Mouse (Mus musculus) CH12.LX (cell line): ENCODE results near the gene Gon7. TPM values are rescaled to one million over a fixed set of nuclear protein-coding genes. Genes with fewer than 3 reads are reported as not detected.

Experiments
- DNase-seq: peaks from one replicate; pipeline ENCODE4 v3.0.0-alpha.2; 2013; ENCODE audit errors: extremely low read depth
- H3K27ac ChIP-seq: 2 replicates; pipeline ENCODE4 v1.5.1; 2012; ENCODE audit warnings: low read depth, mild to moderate bottlenecking, control low read depth, moderate library complexity; ENCODE audit not compliant: insufficient read depth
- H3K27me3 ChIP-seq: replicated peaks from 2 replicates; pipeline ENCODE3; 2012; ENCODE audit warnings: inconsistent platforms
- H3K36me3 ChIP-seq, 2 experiments: replicated peaks in 1 of 2; 2 replicates each; pipeline versions ENCODE3 to v1.6.1; 2012; ENCODE audit warnings: inconsistent platforms in 1 of 2, low read length in 1 of 2, mild to moderate bottlenecking in 1 of 2, mixed read lengths in 1 of 2, moderate library complexity in 1 of 2; ENCODE audit not compliant: control insufficient read depth in 1 of 2, insufficient read depth in 1 of 2
- H3K4me1 ChIP-seq, 2 experiments: 2 replicates each; pipeline ENCODE4 v1.6.1; 2012; ENCODE audit warnings: inconsistent platforms in 1 of 2, moderate library complexity in 1 of 2; ENCODE audit not compliant: insufficient read depth in 2 of 2, control insufficient read depth in 1 of 2
- H3K4me2 ChIP-seq: 2 replicates; pipeline ENCODE4 v1.6.1; 2012; ENCODE audit warnings: low read depth, mild to moderate bottlenecking, control low read depth; ENCODE audit not compliant: poor library complexity, insufficient read depth, severe bottlenecking
- H3K4me3 ChIP-seq, 3 experiments: fragments of 150-350 bp in 1 of 3; sonication (generic) in 1 of 3; replicated peaks in 1 of 3; 2 replicates each; pipeline versions ENCODE3 to v1.5.1; 2011 to 2012; ENCODE audit warnings: low read depth in 2 of 3, low read length in 2 of 3, mild to moderate bottlenecking in 2 of 3, moderate library complexity in 2 of 3, control low read depth in 1 of 3, improper control_type of control experiment in 1 of 3, inconsistent platforms in 1 of 3, mixed read lengths in 1 of 3; ENCODE audit not compliant: poor library complexity in 1 of 3
- H3K79me2 ChIP-seq: replicated peaks from 2 replicates; pipeline ENCODE4 v1.6.1; 2012; ENCODE audit warnings: mild to moderate bottlenecking, moderate library complexity; ENCODE audit not compliant: control insufficient read depth, poor library complexity, insufficient read depth, severe bottlenecking; ENCODE audit errors: extremely low read depth
- H3K9ac ChIP-seq: 2 replicates; pipeline ENCODE4 v1.6.1; 2012; ENCODE audit warnings: low read depth, mild to moderate bottlenecking, control low read depth, moderate library complexity; ENCODE audit not compliant: insufficient read depth
- H3K9me3 ChIP-seq: replicated peaks from 2 replicates; pipeline ENCODE3; 2012; ENCODE audit warnings: low read length, inconsistent platforms, mixed read lengths
- BHLHE40 ChIP-seq: IDR thresholded peaks from 2 replicates; pipeline ENCODE4 v1.6.1; 2011; ENCODE audit warnings: mild to moderate bottlenecking, low read depth, low read length, improper control_type of control experiment
- CTCF ChIP-seq, 2 experiments: IDR thresholded peaks in 1 of 2; conservative IDR thresholded peaks in 1 of 2; 2 replicates each; pipeline ENCODE4 v1.5.1; 2011 to 2012; ENCODE audit warnings: low read depth in 2 of 2, low read length in 2 of 2, improper control_type of control experiment in 1 of 2, inconsistent platforms in 1 of 2, mild to moderate bottlenecking in 1 of 2, moderate library complexity in 1 of 2
- IRF4 ChIP-seq: IDR thresholded peaks from 2 replicates; pipeline ENCODE4 v1.6.1; 2014; ENCODE audit warnings: low read depth, mild to moderate bottlenecking, inconsistent platforms, low read length, improper control_type of control experiment
- JUN ChIP-seq: IDR thresholded peaks from 2 replicates; pipeline ENCODE4 v1.6.1; 2011; ENCODE audit warnings: low read depth, mild to moderate bottlenecking, low read length, improper control_type of control experiment, moderate library complexity; ENCODE audit not compliant: insufficient read depth
- JUND ChIP-seq: conservative IDR thresholded peaks from 2 replicates; pipeline ENCODE4 v1.6.1; 2011; ENCODE audit warnings: low read depth, low read length, improper control_type of control experiment
- KAT2A ChIP-seq: IDR thresholded peaks from 2 replicates; pipeline ENCODE4 v1.6.1; 2012; ENCODE audit warnings: low read length, improper control_type of control experiment, inconsistent platforms; ENCODE audit not compliant: insufficient replicate concordance
- MAFK ChIP-seq: IDR thresholded peaks from 2 replicates; pipeline ENCODE4 v1.6.1; 2011; ENCODE audit warnings: low read length, improper control_type of control experiment; ENCODE audit not compliant: insufficient replicate concordance
- MXI1 ChIP-seq: IDR thresholded peaks from 2 replicates; pipeline ENCODE4 v1.6.1; 2011; ENCODE audit warnings: mild to moderate bottlenecking, low read depth, low read length, improper control_type of control experiment
- MYC ChIP-seq: IDR thresholded peaks from 2 replicates; pipeline ENCODE4 v1.6.1; 2011; ENCODE audit warnings: low read depth, mild to moderate bottlenecking, improper control_type of control experiment, low read length
- NELFE ChIP-seq: IDR thresholded peaks from 2 replicates; pipeline ENCODE4 v1.6.1; 2011; ENCODE audit warnings: low read depth, low read length, improper control_type of control experiment
- NRF1 ChIP-seq: IDR thresholded peaks from 2 replicates; pipeline ENCODE4 v1.6.1; 2014; ENCODE audit warnings: low read depth, mild to moderate bottlenecking, inconsistent platforms, low read length, improper control_type of control experiment, moderate library complexity
- PAX5 ChIP-seq: IDR thresholded peaks from 2 replicates; pipeline ENCODE4 v1.6.1; 2012; ENCODE audit warnings: low read length, inconsistent platforms, mixed read lengths
- POLR2A ChIP-seq: IDR thresholded peaks from 2 replicates; pipeline ENCODE4 v1.6.1; 2011; ENCODE audit warnings: low read depth, mild to moderate bottlenecking, improper control_type of control experiment, low read length
- POLR2AphosphoS2 ChIP-seq: IDR thresholded peaks from 2 replicates; pipeline ENCODE4 v1.6.1; 2011; ENCODE audit warnings: low read depth, low read length, improper control_type of control experiment
- RAD21 ChIP-seq: IDR thresholded peaks from 2 replicates; pipeline ENCODE4 v1.6.1; 2011; ENCODE audit warnings: low read depth, mild to moderate bottlenecking, low read length, improper control_type of control experiment, moderate library complexity
- RCOR1 ChIP-seq: conservative IDR thresholded peaks from 2 replicates; pipeline ENCODE4 v1.6.1; 2012; ENCODE audit warnings: low read depth, mild to moderate bottlenecking, inconsistent platforms, low read length, improper control_type of control experiment
- SIN3A ChIP-seq: IDR thresholded peaks from 2 replicates; pipeline ENCODE4 v1.6.1; 2012; ENCODE audit warnings: low read length, improper control_type of control experiment, inconsistent platforms
- TBP ChIP-seq: conservative IDR thresholded peaks from 2 replicates; pipeline ENCODE4 v1.6.1; 2011; ENCODE audit warnings: low read depth, low read length, improper control_type of control experiment
- USF1 ChIP-seq: IDR thresholded peaks from 2 replicates; pipeline ENCODE4 v1.6.1; 2014; ENCODE audit warnings: low read depth, mild to moderate bottlenecking, inconsistent platforms, low read length, improper control_type of control experiment
- ZMIZ1 ChIP-seq: IDR thresholded peaks from 2 replicates; pipeline ENCODE4 v1.6.1; 2012; ENCODE audit warnings: low read depth, mild to moderate bottlenecking, inconsistent platforms, low read length, improper control_type of control experiment
- dilution Hi-C: fragments of 300-500 bp; cut with MboI; formaldehyde crosslinking; loops from 2 replicates; pipeline ENCODE4 v1.14.3; 2020; ENCODE audit warnings: low sequenced_read_pairs; ENCODE audit not compliant: extremely low pct_unique_long_range_greater_than_20kb, extremely low pct_ligation_motif_present
- in situ Hi-C: fragments of 300-500 bp; cut with MboI; formaldehyde crosslinking; loops from 3 replicates; pipeline ENCODE4 v1.14.3; 2019; ENCODE audit warnings: low sequenced_read_pairs, low pct_ligation_motif_present, low pct_unique_long_range_greater_than_20kb, mixed read lengths
- polyA plus RNA-seq: library from polyadenylated mRNA; unstranded; fragments of >175 nt; gene quantifications from 2 replicates; pipeline ENCODE4 v1.2.1, GENCODE M21; 2012; ENCODE audit warnings: low read depth; ENCODE audit not compliant: insufficient read length
- total RNA-seq, 2 experiments: library from RNA; depleted of rRNA; stranded (reverse); fragments of 300-350 nt in 1 of 2; fragments of >200 nt in 1 of 2; gene quantifications; 2 replicates each; pipeline ENCODE4 v1.2.3; 2012 to 2014

Gon7 gene
- total and polyA plus RNA-seq, 3 experiments: 20.9 to 30.0 (median 21.1) TPM

DNA sequence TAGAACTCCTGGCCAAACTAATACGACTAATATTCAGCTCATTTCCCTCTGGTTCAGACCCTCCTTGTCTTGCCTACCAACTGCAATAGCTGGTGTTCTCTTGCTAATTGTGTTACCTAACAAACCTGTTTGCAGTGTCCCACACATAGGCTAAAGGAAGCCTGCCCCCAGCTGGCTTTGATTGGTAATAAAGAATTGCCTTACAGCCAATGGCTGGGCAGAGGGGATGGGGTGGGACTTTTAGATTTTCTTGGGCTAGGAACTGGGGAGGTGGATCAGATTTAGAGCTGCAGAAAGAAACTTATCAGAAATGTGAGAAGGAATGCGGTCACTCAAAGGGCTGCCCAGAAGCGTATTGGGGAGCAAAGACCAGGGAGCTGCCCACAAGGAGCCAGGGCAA, 21.8 kb upstream of the Gon7 start:
- H3K4me2 ChIP-seq: no peak overlapping the region
- H3K4me1 ChIP-seq: peaks cover 0 to 4% of the 10 kb centered on the region in 2 experiments; a peak in 2 of 4 replicates
- DNase-seq: no peak
- no peak overlapping the region for H3K9ac ChIP-seq
- H3K27me3 ChIP-seq: no peaks in the 10 kb centered on the region
- dilution Hi-C loops: no loop called here
- no peaks in the 10 kb centered on the region for H3K79me2 ChIP-seq
- peaks cover 28 to 65% of the 10 kb centered on the region in 2 experiments for H3K36me3 ChIP-seq
- no peaks in the 10 kb centered on the region for H3K9me3 ChIP-seq
- no peak overlapping the region for H3K4me3 ChIP-seq
- no peak for TF ChIP-seq BHLHE40
- peak in 1 of 2 experiments; percentile 42; a peak in 2 of 4 replicates for TF ChIP-seq CTCF (conservative IDR thresholded peaks at IDR 0.05 in 1 of 2, IDR thresholded peaks at IDR 0.05 in 1 of 2; ENCODE audit: low read depth in 2 of 2, low read length in 2 of 2)
- no peak overlapping the region for H3K27ac ChIP-seq
- in situ Hi-C loops: no loop called here

DNA sequence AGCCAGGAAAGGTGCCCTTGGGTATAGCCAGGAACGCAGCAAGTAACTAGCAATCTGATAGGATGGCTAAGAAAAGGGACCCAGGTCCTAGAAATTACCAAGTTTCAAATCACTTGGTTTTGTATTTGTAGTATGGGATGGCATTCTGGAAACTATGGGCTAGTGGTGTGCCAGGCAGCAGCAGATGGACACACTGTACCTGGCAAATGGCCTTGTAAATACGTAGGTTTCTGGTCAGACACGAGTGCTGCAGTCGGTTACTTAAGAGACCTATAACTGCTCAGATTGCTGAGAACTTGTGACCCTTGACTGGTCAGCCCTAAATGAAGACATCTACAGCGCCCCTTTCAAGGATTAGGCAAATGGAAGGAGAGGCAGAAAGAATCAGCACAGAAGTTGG, 20.5 kb upstream of the Gon7 start:
- Histone ChIP-seq H3K4me3 (no peak overlapping the region), H3K36me3 (peaks cover 37 to 66% of the 10 kb centered on the region in 2 experiments), H3K9ac (no peak overlapping the region), H3K79me2 (no peaks in the 10 kb centered on the region), H3K4me2 (no peak overlapping the region), H3K9me3 (no peaks in the 10 kb centered on the region), H3K27ac (no peak overlapping the region), H3K27me3 (no peaks in the 10 kb centered on the region), H3K4me1 (peaks cover 0 to 4% of the 10 kb centered on the region in 2 experiments; a peak in 2 of 4 replicates)
- no peak for TF ChIP-seq USF1
- TF ChIP-seq MAFK: no peak
- TF ChIP-seq RCOR1: no peak
- TF ChIP-seq POLR2A: no peak
- no peak for TF ChIP-seq MYC
- TF ChIP-seq BHLHE40: no peak
- TF ChIP-seq JUND: no peak
- no peak for TF ChIP-seq ZMIZ1
- TF ChIP-seq KAT2A: no peak
- TF ChIP-seq POLR2AphosphoS2: no peak
- no peak for TF ChIP-seq MXI1
- no peak for TF ChIP-seq RAD21
- no peak for TF ChIP-seq SIN3A
- TF ChIP-seq NELFE: no peak
- TF ChIP-seq PAX5: no peak
- TF ChIP-seq TBP: no peak
- no peak for TF ChIP-seq NRF1
- no peak for TF ChIP-seq JUN
- no peak for TF ChIP-seq IRF4
- no peak for DNase-seq
- dilution Hi-C loops: no loop called here
- in situ Hi-C loops: no loop called here
